Mouse (Mus musculus) frontal cortex, adult 2 months (tissue): ENCODE results near the gene Mfsd4a. TPM values are rescaled to one million over a fixed set of nuclear protein-coding genes. Genes with fewer than 3 reads are reported as not detected.

Source experiments
- DNase-seq, 2 experiments: peaks; one replicate each; pipeline ENCODE4 v3.0.0; 2022; ENCODE audit warnings: low spot score in 1 of 2; ENCODE audit errors: extremely low spot score in 1 of 2
- polyA plus RNA-seq: library from polyadenylated mRNA; depleted of rRNA; stranded (reverse); fragments of >200 nt; gene quantifications from 2 replicates; pipeline ENCODE4 v1.2.3, GENCODE M21; 2012; rRNA removed

Gene Mfsd4a
- 44.8 and 53.1 TPM in 2 replicates for polyA plus RNA-seq

- DNase-seq = peak in 1 of 2 experiments; percentile 47
Observed at GRCm38 (mm10) chr1:132067261-132068255, at the start of gene Mfsd4a. Gene Mfsd4a, minus strand, starts transcription at chr1:132068062.

- peak in 1 of 2 experiments; percentile 86 for DNase-seq
Observed at GRCm38 (mm10) chr1:132116606-132117005, 48.7 kb upstream of the Mfsd4a start.

GRCm38 (mm10) chr1:132113098-132113497 is 45.2 kb upstream of the Mfsd4a start:
- DNase-seq = no peak

- no peak for DNase-seq
Observed at GRCm38 (mm10) chr1:132112426-132112825, 44.6 kb upstream of the Mfsd4a start.

GRCm38 (mm10) chr1:132111411-132111810 is 43.5 kb upstream of the Mfsd4a start:
- DNase-seq = no peak

- DNase-seq = no peak
Observed at GRCm38 (mm10) chr1:132109368-132109767, 41.5 kb upstream of the Mfsd4a start.

GRCm38 (mm10) chr1:132104353-132104752 is 36.5 kb upstream of the Mfsd4a start:
- no peak for DNase-seq

- no peak for DNase-seq
Observed at GRCm38 (mm10) chr1:132101953-132102697, 34.3 kb upstream of the Mfsd4a start.

GRCm38 (mm10) chr1:132099775-132100174 is 31.9 kb upstream of the Mfsd4a start:
- no peak for DNase-seq

- DNase-seq = peak in 1 of 2 experiments; percentile 31
Observed at GRCm38 (mm10) chr1:132099016-132099415, 31.2 kb upstream of the Mfsd4a start.

GRCm38 (mm10) chr1:132098076-132098475 is 30.2 kb upstream of the Mfsd4a start:
- DNase-seq = no peak

- DNase-seq = no peak
Observed at GRCm38 (mm10) chr1:132095356-132096004, 27.6 kb upstream of the Mfsd4a start.

GRCm38 (mm10) chr1:132093269-132093668 is 25.4 kb upstream of the Mfsd4a start:
- no peak for DNase-seq

- no peak for DNase-seq
Observed at GRCm38 (mm10) chr1:132090266-132090665, 22.4 kb upstream of the Mfsd4a start.

GRCm38 (mm10) chr1:132089767-132090166 is 21.9 kb upstream of the Mfsd4a start:
- DNase-seq = no peak

- DNase-seq = peak; percentile 55 to 74
Observed at GRCm38 (mm10) chr1:132088181-132088671, 20.4 kb upstream of the Mfsd4a start.

- no peak for DNase-seq
Observed at GRCm38 (mm10) chr1:132085181-132086049, 17.6 kb upstream of the Mfsd4a start.

- DNase-seq = no peak
Observed at GRCm38 (mm10) chr1:132078413-132078812, 10.6 kb upstream of the Mfsd4a start.

- DNase-seq = no peak
Observed at GRCm38 (mm10) chr1:132075576-132075975, 7.7 kb upstream of the Mfsd4a start.

GRCm38 (mm10) chr1:132070659-132071058 is 2.8 kb upstream of the Mfsd4a start:
- DNase-seq = no peak
